Mouse (Mus musculus): Measurements from ENCODE around the gene Cds1. TPM values are rescaled to one million over a fixed set of nuclear protein-coding genes. Genes with fewer than 3 reads are reported as not detected.
"Not testable (repeated sequence)": the region's sequence is repeated elsewhere in the genome, so short reads cannot be mapped to it uniquely, and the experiment has no call there.

Gene Cds1
- polyA plus RNA-seq, 1 experiment = 13.6 TPM

DNA sequence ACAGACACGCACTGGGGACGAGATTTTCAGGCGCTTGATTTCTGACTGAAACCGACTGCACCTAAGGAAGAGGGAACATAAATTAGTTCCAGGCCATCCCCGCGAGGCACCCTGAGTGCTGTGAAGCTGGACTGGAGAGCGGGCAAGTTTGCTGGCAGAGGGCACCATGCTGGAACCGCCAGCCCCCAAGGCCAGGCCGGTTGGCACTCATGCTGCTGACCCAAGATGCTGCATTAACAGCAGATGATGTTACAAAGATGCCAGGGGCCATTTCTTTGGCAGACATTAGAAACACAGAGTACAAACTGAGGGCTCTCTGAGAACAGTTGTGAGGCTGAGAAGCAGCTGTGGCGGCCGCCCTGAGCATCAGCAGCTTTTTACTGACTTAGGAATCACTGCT is 71.3 kb downstream of the Cds1 start:
- no peak overlapping the region for H3K4me3 ChIP-seq (ENCODE audit: insufficient read depth, low read length)
- H3K27ac ChIP-seq (ENCODE audit: insufficient read depth, low read depth, low read length) = no peak overlapping the region
- no peak for TF ChIP-seq CTCF (IDR thresholded peaks at IDR 0.05; ENCODE audit: low read depth, low read length)
- TF ChIP-seq POLR2A (IDR thresholded peaks at IDR 0.05; ENCODE audit: borderline replicate concordance, low read depth, low read length) = no peak
- no peaks in the 10 kb centered on the region for H3K4me1 ChIP-seq (ENCODE audit: control insufficient read depth, insufficient read depth, low read length)

DNA sequence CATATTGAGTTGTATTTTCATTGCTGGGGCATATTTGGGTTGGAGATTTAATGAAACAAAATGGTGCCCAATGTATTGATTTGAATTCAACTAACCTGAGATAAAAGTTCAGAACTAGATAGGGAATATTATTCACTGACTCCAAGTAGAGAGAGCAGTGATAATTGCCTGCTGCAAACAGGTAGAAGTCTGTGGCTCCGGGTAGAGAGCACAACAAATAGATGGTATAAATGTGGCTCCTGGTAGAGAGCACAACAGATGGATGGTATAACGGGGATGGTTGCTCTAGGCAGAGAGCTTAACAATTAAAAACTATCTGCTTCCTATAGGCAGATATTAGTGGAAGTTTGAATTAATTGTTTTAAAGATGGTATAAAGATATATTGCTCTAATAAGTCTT is 72.7 kb downstream of the Cds1 start:
- not testable (repeated sequence) for H3K4me3 ChIP-seq (ENCODE audit: insufficient read depth, low read length); H3K4me1 ChIP-seq (ENCODE audit: control insufficient read depth, insufficient read depth, low read length); H3K27ac ChIP-seq (ENCODE audit: insufficient read depth, low read depth, low read length)

DNA sequence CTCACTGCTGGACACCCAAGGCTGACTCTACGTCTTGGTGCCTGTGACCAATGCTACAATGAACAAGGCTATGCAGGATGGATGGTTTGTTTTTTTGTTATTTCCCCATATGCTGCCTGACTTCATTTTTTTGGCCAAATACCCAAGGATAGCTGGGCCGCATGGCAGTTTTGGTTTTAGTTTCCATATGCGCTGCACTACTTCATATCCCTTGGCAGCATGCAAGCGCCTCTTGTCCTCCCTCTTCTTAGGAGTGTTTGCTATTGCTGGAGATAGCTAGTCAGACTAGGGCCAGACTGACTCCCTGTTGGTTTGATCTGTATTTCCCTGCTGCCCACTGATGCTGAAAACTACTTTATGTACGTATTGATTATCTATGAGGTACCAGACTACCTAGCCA is 75.5 kb downstream of the Cds1 start:
- no peak overlapping the region for H3K4me3 ChIP-seq (ENCODE audit: insufficient read depth, low read length)
- no peak overlapping the region for H3K27ac ChIP-seq (ENCODE audit: insufficient read depth, low read depth, low read length)
- no peak for TF ChIP-seq POLR2A (IDR thresholded peaks at IDR 0.05; ENCODE audit: borderline replicate concordance, low read depth, low read length)
- TF ChIP-seq CTCF (IDR thresholded peaks at IDR 0.05; ENCODE audit: low read depth, low read length) = no peak
- no peaks in the 10 kb centered on the region for H3K4me1 ChIP-seq (ENCODE audit: control insufficient read depth, insufficient read depth, low read length)

DNA sequence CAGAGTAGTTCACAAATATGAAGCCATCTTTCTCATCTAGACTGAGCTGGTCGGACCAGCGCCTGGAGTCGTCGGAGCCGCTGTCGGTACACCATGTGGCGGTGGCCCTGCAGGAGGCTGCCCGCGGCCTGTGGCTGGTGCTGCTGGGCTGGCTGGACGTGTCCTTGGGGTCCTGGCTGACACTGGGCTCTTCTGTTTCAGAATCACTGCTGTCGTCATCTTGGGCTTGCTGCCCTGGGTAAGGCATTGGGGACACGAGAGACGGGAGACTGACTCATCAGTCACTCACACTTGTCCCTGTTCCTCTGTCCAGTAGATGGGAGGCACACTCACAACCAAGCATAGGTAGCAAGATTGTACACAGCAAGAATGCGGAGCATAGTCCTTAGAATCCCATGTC is 80.1 kb downstream of the Cds1 start:
- TF ChIP-seq POLR2A (IDR thresholded peaks at IDR 0.05; ENCODE audit: borderline replicate concordance, low read depth, low read length) (no peak), CTCF (IDR thresholded peaks at IDR 0.05; ENCODE audit: low read depth, low read length) (no peak)
- Histone ChIP-seq H3K27ac (ENCODE audit: insufficient read depth, low read depth, low read length) (no peak overlapping the region), H3K4me1 (ENCODE audit: control insufficient read depth, insufficient read depth, low read length) (no peaks in the 10 kb centered on the region), H3K4me3 (ENCODE audit: insufficient read depth, low read length) (no peak overlapping the region)

DNA sequence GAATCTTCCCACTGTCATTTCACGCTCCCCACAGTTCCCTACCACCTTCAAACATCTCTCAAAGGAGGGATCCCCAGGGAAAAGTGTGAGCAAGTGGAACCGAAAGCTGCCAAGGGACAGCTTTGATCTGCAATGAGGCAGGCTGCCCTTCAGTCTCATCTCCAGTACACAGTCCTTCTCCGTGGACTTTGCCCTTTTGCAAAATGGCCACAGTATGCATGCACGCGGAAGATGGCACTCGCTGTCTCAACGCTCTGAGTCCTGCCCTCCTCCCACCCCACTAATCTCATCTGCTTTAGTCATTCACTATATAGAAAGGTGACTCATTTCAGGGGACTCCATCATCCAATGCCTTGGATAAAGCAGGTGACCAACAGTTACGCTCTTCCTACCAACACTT is 81.0 kb downstream of the Cds1 start:
- TF ChIP-seq POLR2A (IDR thresholded peaks at IDR 0.05; ENCODE audit: borderline replicate concordance, low read depth, low read length) (no peak), CTCF (IDR thresholded peaks at IDR 0.05; ENCODE audit: low read depth, low read length) (no peak)
- Histone ChIP-seq H3K4me1 (ENCODE audit: control insufficient read depth, insufficient read depth, low read length) (no peaks in the 10 kb centered on the region), H3K4me3 (ENCODE audit: insufficient read depth, low read length) (no peak overlapping the region)

DNA sequence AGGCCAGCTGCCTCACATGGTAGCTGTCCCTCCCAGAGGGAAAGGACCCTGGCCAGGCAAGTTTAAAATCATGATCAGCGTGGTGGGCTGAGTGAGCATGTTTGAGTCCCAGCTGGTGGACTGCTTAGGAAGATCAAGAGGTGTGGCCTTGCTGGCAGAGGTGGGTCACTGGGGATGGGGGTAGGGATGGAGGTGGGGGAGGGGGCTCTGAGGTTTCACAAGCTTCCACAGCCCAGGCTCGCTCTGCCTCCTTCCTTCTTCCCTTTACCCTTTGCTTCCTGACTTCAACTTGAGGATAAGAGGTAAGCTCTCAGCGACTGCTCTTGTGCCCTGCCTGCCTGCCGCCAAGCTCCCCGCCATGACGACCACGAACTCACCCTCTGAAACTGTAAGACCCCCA is 82.4 kb downstream of the Cds1 start:
- Histone ChIP-seq H3K4me1 (ENCODE audit: control insufficient read depth, insufficient read depth, low read length) (no peaks in the 10 kb centered on the region), H3K27ac (ENCODE audit: insufficient read depth, low read depth, low read length) (no peak overlapping the region), H3K4me3 (ENCODE audit: insufficient read depth, low read length) (no peak overlapping the region)
- TF ChIP-seq POLR2A (IDR thresholded peaks at IDR 0.05; ENCODE audit: borderline replicate concordance, low read depth, low read length) = no peak
- TF ChIP-seq CTCF (IDR thresholded peaks at IDR 0.05; ENCODE audit: low read depth, low read length) = no peak

More for the DNA sequence above, 81.0 kb downstream of the Cds1 start:
- no peak overlapping the region for H3K27ac ChIP-seq (ENCODE audit: insufficient read depth, low read depth, low read length)

DNA sequence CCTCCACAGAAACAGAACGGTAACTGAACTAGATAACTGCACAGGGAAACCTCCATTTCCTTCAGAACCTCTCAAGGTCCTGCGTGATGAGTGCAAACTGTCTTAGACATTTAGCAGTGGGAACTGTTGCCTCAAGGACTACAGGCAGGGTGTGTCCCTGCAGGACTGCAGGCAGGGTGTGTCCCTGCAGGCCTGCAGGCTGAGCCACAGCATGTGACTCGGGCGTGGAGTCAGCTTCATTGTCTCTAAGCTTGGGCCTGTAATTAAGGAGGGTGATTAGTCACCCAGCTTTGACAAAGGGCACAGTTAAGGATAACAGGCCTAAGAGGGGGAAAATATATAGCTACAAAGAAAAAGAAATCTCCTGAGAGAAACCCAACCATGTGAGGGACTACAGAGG is 82.8 kb downstream of the Cds1 start:
- Histone ChIP-seq H3K27ac (ENCODE audit: insufficient read depth, low read depth, low read length) (no peak overlapping the region), H3K4me1 (ENCODE audit: control insufficient read depth, insufficient read depth, low read length) (no peaks in the 10 kb centered on the region)
- TF ChIP-seq CTCF (IDR thresholded peaks at IDR 0.05; ENCODE audit: low read depth, low read length) (no peak), POLR2A (IDR thresholded peaks at IDR 0.05; ENCODE audit: borderline replicate concordance, low read depth, low read length) (no peak)

DNA sequence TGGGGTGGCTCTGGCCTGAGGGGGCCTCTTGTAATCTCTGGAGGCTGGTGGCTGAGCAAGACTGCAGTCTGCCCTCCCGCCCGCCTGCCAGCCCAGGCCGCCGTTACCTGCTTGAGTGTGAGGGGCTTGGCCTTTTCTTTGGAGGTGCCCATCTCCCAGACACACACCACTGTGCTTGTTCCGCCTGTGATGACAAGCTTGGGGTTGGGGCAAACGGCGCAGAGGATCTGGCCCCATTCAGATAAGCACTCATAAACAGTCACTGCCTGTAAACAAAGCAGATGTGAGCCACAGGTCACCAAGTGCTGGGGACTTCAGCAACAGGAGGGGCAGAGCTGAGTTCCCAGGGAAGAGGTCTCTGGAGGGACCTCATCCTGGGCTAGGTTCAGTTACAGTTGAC is 86.2 kb downstream of the Cds1 start:
- H3K27ac ChIP-seq (ENCODE audit: insufficient read depth, low read depth, low read length) = no peak overlapping the region

More for the DNA sequence above, 82.8 kb downstream of the Cds1 start:
- H3K4me3 ChIP-seq (ENCODE audit: insufficient read depth, low read length) = no peak overlapping the region

DNA sequence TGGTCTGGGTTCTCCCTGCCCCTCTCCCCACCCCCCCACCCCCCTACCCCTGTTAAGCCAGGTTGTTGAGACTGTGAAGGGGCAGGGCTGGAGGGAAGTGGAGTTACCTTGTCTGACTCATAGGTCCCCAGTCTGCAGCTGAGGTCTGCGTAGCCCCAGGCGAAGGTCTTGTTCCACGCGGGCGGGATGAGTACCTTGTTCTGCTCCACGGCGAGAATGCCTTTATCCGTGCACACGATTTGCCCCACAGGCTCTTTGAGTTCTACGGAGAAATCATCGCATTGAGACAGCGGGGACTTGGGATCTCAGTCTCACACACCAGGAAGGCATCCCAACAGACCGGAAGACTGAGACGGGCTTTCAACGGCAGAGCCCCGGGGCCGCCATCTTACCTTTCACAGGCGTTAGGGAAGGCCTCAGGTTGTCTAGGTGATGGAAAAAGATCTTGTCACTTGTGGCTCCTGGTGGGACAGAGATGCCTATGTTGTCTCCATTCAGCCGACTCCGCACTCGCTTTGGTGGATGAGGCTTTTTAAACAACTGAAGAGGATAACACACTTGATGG is 87.3 kb downstream of the Cds1 start:
- H3K4me3 ChIP-seq (ENCODE audit: insufficient read depth, low read length) = no peak overlapping the region
- no peak overlapping the region for H3K27ac ChIP-seq (ENCODE audit: insufficient read depth, low read depth, low read length)
- TF ChIP-seq POLR2A (IDR thresholded peaks at IDR 0.05; ENCODE audit: borderline replicate concordance, low read depth, low read length) (no peak), CTCF (IDR thresholded peaks at IDR 0.05; ENCODE audit: low read depth, low read length) (no peak)
- no peaks in the 10 kb centered on the region for H3K4me1 ChIP-seq (ENCODE audit: control insufficient read depth, insufficient read depth, low read length)

More for the DNA sequence above, 86.2 kb downstream of the Cds1 start:
- no peak overlapping the region for H3K4me3 ChIP-seq (ENCODE audit: insufficient read depth, low read length)
- H3K4me1 ChIP-seq (ENCODE audit: control insufficient read depth, insufficient read depth, low read length) = no peaks in the 10 kb centered on the region
- no peak for TF ChIP-seq CTCF (IDR thresholded peaks at IDR 0.05; ENCODE audit: low read depth, low read length)
- TF ChIP-seq POLR2A (IDR thresholded peaks at IDR 0.05; ENCODE audit: borderline replicate concordance, low read depth, low read length) = no peak

DNA sequence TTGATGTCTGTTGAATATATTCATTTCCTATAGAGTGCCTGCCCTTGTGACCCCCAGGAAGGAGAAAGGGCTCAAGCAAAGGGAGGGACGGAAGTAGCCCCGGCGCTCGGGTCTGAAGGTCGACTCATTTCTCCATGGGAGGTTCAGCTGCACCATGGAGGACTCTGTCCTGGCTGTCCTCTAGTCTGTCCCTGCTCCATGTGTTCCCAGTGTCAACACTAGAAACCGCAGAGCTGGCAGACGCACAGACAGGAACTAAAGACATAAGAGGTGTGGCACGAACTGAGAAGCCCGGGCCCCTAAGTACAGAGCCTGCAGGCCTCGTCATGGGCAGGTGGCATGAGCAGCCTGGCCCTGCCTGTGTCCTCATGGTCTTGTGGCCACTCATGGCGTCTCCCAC is 89.2 kb downstream of the Cds1 start:
- H3K4me3 ChIP-seq (ENCODE audit: insufficient read depth, low read length) = no peak overlapping the region

DNA sequence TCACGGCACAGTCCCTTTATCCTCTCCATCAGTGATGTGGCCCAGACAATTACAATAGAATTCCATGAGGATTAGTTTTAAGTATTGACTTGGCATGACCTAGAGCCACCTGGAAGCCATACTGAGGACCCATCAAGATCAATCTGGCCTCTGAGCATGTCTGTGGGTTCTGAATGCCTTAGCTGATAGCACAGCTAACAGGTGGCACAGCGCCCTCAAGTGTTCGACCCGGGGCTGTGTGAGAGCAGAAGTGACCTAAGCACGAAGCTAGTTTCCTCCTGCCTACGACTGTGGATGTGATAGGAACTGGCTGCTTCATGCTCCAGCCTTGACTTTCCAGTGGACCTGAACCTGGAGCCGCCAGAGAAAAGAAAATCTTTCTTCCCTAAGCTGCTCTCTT is 89.7 kb downstream of the Cds1 start:
- Histone ChIP-seq H3K4me1 (ENCODE audit: control insufficient read depth, insufficient read depth, low read length) (no peaks in the 10 kb centered on the region), H3K27ac (ENCODE audit: insufficient read depth, low read depth, low read length) (no peak overlapping the region)
- TF ChIP-seq POLR2A (IDR thresholded peaks at IDR 0.05; ENCODE audit: borderline replicate concordance, low read depth, low read length) (no peak), CTCF (IDR thresholded peaks at IDR 0.05; ENCODE audit: low read depth, low read length) (peak; percentile 16; the same call in 1 of the 2 replicates)

More for the DNA sequence above, 89.2 kb downstream of the Cds1 start:
- H3K4me1 ChIP-seq (ENCODE audit: control insufficient read depth, insufficient read depth, low read length) = no peaks in the 10 kb centered on the region
- no peak overlapping the region for H3K27ac ChIP-seq (ENCODE audit: insufficient read depth, low read depth, low read length)
- TF ChIP-seq POLR2A (IDR thresholded peaks at IDR 0.05; ENCODE audit: borderline replicate concordance, low read depth, low read length) = no peak

More for the DNA sequence above, 89.7 kb downstream of the Cds1 start:
- H3K4me3 ChIP-seq (ENCODE audit: insufficient read depth, low read length) = no peak overlapping the region

Measured in bone marrow macrophage, adult 2 months (primary cell).